Mouse (Mus musculus): ENCODE measurements around the gene Vamp1.
"Not testable (repeated sequence)": the region's sequence is repeated elsewhere in the genome, so short reads cannot be mapped to it uniquely, and the experiment has no call there.

Vamp1 gene

DNA sequence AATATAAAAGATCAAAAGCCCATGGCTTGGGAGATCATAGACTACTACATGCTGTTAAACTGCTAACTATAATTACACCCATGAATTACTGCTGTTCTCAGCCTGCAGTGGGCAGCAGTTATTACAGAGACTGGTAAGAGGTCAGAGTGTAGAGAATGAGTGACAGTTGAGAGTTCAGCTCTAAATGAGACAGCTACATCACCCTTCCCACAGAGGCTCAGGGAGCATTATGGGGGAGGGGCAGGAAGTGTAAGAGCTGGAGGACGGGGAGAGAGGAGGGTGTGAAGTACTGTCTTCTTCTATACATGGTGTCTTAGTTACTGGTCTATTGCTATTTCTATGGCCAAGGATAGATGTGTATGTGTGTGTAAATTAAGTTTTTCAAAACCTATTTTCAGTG is 29.2 kb downstream of the Vamp1 start:
- DNase-seq (ENCODE audit: low spot score in 2 of 2), result no peak

GRCm38 (mm10) chr6:125252285-125252684 is 36.9 kb downstream of the Vamp1 start:
- DNase-seq (ENCODE audit: low spot score in 2 of 2), result no peak

GRCm38 (mm10) chr6:125252711-125253110 is 37.4 kb downstream of the Vamp1 start:
- no peak for DNase-seq (ENCODE audit: low spot score in 2 of 2)

- no peak for DNase-seq (ENCODE audit: low spot score in 2 of 2)
Observed at GRCm38 (mm10) chr6:125253863-125254715, 38.7 kb downstream of the Vamp1 start.

DNA sequence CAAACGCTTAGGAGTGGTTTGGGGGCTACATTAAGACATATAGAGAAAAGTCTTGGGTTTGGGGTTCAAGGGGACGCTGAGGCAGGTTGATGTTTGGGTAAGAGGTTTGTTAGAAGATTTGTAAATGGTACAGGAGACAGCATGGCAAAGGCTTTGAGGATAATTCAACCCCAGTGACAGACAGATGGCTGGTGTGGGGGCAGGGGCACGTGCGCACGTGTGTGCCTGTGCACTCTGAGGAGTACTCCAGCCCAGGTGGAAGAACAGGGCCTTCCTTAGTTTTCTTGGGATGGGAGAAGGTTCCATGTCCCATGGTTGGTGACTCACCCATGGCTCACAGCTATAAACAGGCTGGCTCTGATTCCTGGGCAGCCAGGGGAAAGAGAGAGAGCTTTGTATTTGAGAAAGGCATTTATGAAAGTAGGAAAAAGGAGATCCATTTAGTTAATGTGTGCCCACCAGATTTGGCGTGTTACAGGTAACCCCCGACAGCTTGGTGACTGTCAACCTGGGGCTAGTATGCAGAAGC is 40.2 kb downstream of the Vamp1 start:
- DNase-seq (ENCODE audit: low spot score in 2 of 2), result no peak

- DNase-seq (ENCODE audit: low spot score in 2 of 2), result no peak
Observed at GRCm38 (mm10) chr6:125256222-125256966, 41.0 kb downstream of the Vamp1 start.

GRCm38 (mm10) chr6:125260006-125260555 is 44.7 kb downstream of the Vamp1 start:
- no peak for DNase-seq (ENCODE audit: low spot score in 2 of 2)

- no peak for DNase-seq (ENCODE audit: low spot score in 2 of 2)
Observed at GRCm38 (mm10) chr6:125264219-125264618, 48.9 kb downstream of the Vamp1 start.

DNA sequence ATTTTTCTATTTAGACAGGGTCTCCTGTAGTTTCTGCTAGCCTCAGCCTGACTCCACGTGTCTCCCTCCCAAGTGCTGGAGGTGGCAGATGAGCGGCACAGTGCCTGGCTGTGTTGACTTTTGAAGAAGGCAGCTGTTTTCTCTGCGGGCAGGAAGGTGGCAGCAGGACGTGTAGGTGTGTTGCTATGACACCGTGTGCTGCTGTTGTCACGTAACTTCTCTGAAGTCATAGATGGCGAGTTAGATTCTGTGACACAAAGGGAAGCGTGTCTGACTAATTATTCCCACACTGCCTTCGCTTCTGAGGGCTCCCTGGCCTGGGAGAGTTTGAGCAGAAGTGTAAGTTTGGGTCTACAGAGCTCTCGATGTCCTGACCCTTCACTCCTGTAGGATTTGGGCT is 49.9 kb downstream of the Vamp1 start:
- no peak for DNase-seq (ENCODE audit: low spot score in 2 of 2)

DNA sequence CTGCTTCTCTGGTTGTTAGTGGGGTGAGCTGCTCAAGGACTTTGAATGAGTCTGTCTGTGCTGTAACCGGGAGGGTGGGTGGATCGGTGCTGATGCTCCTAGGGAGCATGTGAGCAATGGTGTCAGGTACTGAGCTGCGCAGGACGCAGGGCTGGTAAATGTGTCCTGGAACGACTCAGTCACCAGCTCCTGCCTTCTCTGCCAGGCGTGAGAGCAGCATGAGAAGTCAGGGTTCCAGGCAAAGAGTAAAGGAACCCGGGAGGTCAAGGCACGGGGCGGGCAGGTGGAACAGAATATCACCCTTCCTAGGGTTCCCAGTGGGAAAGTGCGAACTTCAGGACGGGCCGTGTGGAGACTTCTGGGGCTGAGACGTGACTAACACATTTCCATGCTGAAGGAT is 50.7 kb downstream of the Vamp1 start:
- no peak for DNase-seq (ENCODE audit: low spot score in 2 of 2)

GRCm38 (mm10) chr6:125266600-125266999 is 51.2 kb downstream of the Vamp1 start:
- not testable (repeated sequence) for DNase-seq (ENCODE audit: low spot score in 2 of 2)

DNA sequence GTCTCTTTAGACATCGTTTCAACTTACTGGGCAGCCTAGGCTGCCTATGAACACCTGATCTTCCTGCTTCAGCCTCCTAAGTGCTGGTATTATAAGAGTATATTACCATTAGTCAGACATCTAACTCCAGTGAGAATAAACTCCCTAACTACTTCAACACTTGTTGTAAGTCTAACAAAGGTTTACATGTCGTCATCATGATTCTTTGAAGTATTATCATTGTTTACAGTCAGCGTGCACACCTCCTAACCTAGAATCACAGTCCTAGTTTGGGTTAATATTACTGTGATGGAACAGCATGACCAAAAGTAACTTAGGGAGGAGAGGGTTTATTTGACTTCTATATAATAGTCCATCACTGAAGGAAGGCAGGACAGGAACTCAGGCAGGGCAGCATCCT is 52.1 kb downstream of the Vamp1 start:
- no peak for DNase-seq (ENCODE audit: low spot score in 2 of 2)

DNA sequence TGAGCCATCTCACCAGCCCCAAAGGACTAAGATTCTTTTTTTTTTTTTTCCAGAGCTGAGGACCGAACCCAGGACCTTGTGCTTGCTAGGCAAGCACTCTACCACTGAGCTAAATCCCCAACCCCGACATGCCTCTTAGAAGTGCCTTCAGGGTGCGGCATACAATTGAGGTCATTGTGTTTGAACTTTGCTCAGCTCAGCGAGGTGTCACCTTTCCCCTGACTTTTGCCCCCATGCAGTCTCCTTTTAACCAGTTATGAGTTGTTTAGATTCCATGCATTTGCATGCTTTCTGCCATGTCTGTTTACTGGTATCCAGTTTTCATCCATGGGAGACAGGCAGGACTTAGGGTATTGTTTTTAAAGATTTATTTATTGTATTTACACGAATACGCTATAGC is 53.4 kb downstream of the Vamp1 start:
- no peak for DNase-seq (ENCODE audit: low spot score in 2 of 2)

DNA sequence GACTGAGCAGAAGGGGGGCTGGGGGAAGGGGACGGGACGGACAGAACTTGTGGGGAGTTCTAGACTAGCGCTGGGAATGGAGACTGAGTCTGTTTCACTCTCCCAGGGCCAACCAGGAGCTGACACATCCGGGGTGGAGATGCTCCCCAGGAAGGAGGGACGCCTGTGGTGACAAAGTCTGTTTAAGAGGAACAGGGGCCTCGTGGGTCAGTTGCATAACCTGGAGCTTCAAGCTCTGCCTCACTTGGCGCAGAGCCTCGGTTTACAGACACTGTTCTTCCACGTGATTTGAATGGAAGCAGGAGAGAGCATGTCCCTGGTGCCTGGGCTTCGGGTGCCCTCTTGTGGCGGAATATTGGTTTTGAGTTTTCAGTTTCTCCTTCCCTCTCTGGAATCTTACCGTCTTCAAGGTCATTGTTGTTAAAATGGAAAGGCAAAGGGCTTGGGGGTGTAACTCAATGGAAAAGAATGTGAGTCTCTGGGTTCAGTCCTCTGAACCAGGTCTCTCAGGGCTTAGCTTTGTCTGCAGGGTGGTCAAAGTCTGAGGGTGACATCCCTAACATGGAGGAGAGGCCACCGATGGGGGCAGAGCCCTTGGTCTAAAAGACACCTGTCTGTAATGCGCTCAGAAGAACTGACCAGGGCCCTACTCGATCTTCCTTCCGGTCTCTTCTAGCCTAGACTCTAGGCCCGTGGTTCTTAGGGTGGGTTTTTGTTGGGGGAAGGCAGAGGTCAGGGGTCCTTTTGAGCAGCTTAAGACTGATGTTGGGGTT is 56.3 kb downstream of the Vamp1 start:
- peak; percentile 81 to 88 for DNase-seq (ENCODE audit: low spot score in 2 of 2)

DNA sequence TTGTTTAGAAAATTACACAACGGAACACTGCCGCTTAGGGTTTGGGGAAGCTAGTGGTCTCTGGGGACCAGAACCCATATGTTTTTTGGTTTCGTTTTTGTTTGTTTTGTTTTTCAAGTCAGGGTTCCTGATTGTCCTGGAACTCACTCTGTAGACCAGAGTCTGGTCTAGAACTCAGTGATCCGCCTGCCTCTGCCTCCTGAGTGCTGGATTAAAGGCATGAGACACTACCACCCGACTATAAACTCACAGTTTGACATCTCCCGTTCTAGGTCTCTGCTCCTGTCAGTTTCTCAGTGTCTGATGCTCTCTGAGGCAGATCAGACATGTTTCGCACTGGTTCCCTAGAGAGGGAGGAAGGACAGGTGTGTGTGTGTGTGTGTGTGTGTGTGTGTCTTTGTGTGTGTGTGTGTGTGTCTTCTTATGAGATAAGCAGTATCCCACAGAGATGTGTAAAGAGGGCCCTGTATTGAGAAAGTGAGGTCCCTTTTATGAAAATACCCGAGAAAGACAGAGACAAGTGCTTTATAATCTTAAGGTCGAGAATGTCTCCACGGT is 57.0 kb downstream of the Vamp1 start:
- DNase-seq (ENCODE audit: low spot score in 2 of 2), result no peak

- no peak for DNase-seq (ENCODE audit: low spot score in 2 of 2)
Observed at GRCm38 (mm10) chr6:125274841-125275563, 59.7 kb downstream of the Vamp1 start.

DNA sequence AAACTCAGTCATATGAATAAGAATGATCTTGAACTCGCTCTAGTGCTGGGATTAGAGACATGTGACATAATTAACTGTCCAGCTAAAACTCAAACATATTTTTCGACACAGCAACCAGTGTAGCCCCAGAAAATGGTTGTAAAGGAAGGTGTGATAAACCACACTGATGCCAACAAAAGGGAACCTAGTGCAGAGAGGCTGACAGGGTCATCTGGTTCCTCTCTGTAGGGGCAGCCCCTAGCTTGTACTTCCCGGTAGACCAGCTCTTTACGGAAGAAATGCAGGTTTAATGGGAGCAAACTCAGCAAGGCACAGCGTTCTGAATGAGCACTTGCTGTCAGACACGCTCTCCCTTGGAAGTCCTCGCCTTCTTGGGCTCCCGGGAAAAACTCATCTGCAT is 64.4 kb downstream of the Vamp1 start:
- DNase-seq (ENCODE audit: low spot score in 2 of 2), result no peak

DNA sequence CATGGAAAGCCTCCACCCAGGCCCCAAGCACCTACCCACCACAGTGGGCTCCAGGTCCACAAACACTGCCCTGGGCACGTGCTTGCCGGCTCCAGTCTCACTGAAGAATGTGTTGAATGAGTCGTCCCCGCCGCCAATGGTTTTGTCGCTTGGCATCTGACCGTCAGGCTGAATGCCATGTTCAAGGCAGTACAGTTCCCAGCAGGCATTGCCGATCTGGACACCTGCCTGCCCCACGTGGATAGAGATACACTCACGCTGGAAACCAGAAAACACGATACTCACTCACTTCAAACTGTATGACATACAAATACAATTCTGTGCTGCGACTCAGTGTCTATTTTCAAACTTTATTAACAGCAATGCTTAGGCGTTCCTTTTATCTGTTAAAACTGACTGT is 67.4 kb downstream of the Vamp1 start:
- not testable (repeated sequence) for DNase-seq (ENCODE audit: low spot score in 2 of 2)

GRCm38 (mm10) chr6:125284250-125284649 is 68.9 kb downstream of the Vamp1 start:
- DNase-seq (ENCODE audit: low spot score in 2 of 2), result no peak

DNA sequence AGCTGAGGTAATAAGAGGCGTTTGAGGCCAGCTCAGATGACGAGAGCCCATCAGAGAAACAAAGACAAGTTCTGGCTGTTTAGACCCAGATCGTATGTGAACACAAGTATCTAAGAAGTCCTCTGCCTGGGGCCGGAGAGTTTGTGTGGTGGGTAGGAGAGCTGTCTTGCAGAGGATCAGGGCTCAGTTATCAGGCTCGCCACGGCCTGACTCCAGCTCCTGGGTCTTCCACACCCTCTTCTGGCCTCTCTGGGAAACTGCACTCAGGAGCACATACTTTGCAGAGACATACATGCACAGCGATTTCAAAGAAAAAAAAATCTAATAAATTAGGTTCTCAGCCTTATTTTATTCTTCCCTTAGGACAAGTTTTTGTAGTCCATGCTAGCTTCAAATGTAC is 69.4 kb downstream of the Vamp1 start:
- no peak for DNase-seq (ENCODE audit: low spot score in 2 of 2)

DNA sequence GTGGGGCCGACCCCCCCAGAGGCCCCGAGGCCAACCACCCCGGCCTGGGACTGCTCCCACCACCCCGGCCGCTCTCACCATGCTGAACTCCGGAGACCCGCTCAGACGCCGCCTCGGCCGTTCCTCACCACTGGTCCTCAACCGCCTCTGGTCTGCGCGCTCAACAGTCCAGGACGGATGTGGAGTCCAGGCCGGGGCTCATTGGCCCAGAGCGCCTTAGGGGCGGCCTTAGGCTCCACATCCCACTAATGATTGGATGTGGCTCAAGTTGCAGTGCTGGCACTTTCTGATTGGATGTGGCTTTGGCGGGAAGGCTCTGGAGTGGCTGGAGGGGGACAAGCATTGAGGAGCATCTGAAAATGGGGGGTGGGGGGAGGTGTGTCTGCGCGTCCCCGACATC is 70.5 kb downstream of the Vamp1 start, which contains the start of gene Tuba3a:
Gene Tuba3a, minus strand, starts transcription at position 153 of the 400 bp plus-strand sequence.
- DNase-seq (ENCODE audit: low spot score in 2 of 2), result no peak

Measured in spleen, postnatal 4 days (tissue).